Mouse (Mus musculus) embryonic fibroblast, embryonic 13.5 days (primary cell): Measurements from ENCODE around the gene Wdr83os. TPM values are rescaled to one million over a fixed set of nuclear protein-coding genes. Genes with fewer than 3 reads are reported as not detected.

Source experiments
- H3K27ac ChIP-seq: 2 replicates; pipeline ENCODE4 v1.5.1; 2012; ENCODE audit warnings: low read length, control low read depth, inconsistent platforms; ENCODE audit not compliant: insufficient read depth
- H3K4me1 ChIP-seq: 2 replicates; pipeline ENCODE4 v1.6.1; 2011; ENCODE audit warnings: low read length; ENCODE audit not compliant: control insufficient read depth, insufficient read depth
- H3K4me3 ChIP-seq: 2 replicates; pipeline ENCODE4 v1.5.1; 2011; ENCODE audit warnings: mild to moderate bottlenecking, control low read depth, low read length; ENCODE audit not compliant: insufficient read depth
- CTCF ChIP-seq: IDR thresholded peaks from 2 replicates; pipeline ENCODE4 v1.5.1; 2011; ENCODE audit warnings: mild to moderate bottlenecking, control low read depth, low read length, moderate library complexity, borderline replicate concordance; ENCODE audit not compliant: insufficient read depth
- POLR2A ChIP-seq: IDR thresholded peaks from 2 replicates; pipeline ENCODE4 v1.6.1; 2011; ENCODE audit warnings: low read depth, mild to moderate bottlenecking, control low read depth, low read length, moderate library complexity
- polyA plus RNA-seq: library from polyadenylated mRNA; stranded (reverse); fragments of >200 nt; gene quantifications from 2 replicates; pipeline ENCODE4 v1.2.4, GENCODE M21; 2011; ENCODE audit warnings: low read depth; ENCODE audit not compliant: missing spikeins, insufficient read length

The Wdr83os gene
- polyA plus RNA-seq, 1 experiment, result 133 TPM

DNA sequence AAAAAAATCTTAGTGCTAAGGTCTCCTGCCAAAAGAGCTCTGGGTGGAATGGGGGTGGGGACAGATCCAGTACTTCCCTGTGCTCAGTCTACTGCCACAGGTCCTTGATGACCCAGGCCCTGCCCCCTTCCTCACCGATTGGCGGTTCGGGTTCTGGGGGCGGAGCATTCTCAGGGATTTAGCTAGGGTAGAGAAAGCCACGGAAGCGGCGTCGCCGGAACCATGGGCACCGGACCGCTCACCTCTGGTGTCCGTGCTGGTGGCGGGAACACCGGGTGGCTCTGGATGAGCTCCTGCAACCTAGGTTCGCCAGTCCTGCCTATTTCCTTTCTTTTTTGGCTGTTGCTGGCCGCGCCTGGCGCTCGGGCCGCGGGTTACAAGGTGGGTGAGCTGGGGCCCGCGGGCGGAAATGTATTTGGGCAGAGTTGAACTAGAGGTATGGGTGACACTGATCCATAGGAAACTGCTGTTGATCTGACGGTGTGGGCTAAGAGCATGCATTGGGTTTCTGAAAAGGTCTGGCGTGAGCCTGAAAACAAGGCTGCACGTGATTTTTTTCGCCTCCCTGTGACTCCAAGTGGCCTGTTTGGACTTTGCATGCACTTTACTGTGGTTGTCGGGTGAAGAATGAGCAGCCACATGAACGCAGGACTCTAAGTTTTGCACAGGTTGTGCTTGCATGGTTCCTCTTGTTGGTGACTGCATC is 2.7 kb downstream of the Wdr83os start, which contains the start of gene Man2b1:
Gene Man2b1, plus strand, starts transcription at position 163 of the 706 bp plus-strand sequence.
- TF ChIP-seq POLR2A (peak; percentile 96), CTCF (no peak)
- H3K4me3 ChIP-seq, result peak within 1 kb of the TSS; percentile 73
- peak within 1 kb of the TSS; percentile 39; the same call in 1 of the 2 replicates for H3K27ac ChIP-seq
- peaks cover 7% of the 10 kb centered on the region; the same call in 1 of the 2 replicates for H3K4me1 ChIP-seq

GRCm38 (mm10) chr8:85084633-85085032 is 4.1 kb downstream of the Wdr83os start:
- TF ChIP-seq CTCF (no peak), POLR2A (no peak)
- Histone ChIP-seq H3K4me3 (no peak overlapping the region), H3K27ac (no peak overlapping the region), H3K4me1 (peaks cover 7% of the 10 kb centered on the region; the same call in 1 of the 2 replicates)

DNA sequence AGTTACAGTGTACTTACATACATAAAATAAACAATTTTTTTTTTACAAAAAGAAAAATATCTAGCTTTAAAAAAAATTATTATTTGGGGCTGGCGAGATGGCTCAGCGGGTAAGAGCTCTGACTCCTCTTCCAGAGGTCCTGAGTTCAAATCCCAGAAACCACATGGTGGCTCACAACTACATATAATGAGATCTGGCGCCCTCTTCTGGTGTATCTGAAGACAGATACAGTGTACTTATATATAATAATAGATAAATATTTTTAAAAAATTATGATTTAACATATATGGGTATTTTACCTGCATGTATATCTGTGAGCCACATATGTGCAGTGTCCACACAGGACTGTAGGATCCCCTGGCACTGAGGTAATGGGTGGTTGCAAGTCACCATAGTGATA is 5.7 kb downstream of the Wdr83os start:
- Histone ChIP-seq H3K4me3 (no peak overlapping the region), H3K4me1 (peaks cover 7% of the 10 kb centered on the region; the same call in 1 of the 2 replicates), H3K27ac (no peak overlapping the region)
- TF ChIP-seq POLR2A, result no peak
- no peak for TF ChIP-seq CTCF

GRCm38 (mm10) chr8:85088771-85089170 is 8.2 kb downstream of the Wdr83os start:
- no peak for TF ChIP-seq POLR2A
- no peak for TF ChIP-seq CTCF

GRCm38 (mm10) chr8:85090856-85091255 is 10.3 kb downstream of the Wdr83os start:
- Histone ChIP-seq H3K27ac (no peak overlapping the region), H3K4me3 (no peak overlapping the region), H3K4me1 (no peaks in the 10 kb centered on the region)
- TF ChIP-seq CTCF (no peak), POLR2A (no peak)

More at GRCm38 (mm10) chr8:85088771-85089170, 8.2 kb downstream of the Wdr83os start:
- H3K4me1 ChIP-seq, result peaks cover 5% of the 10 kb centered on the region; the same call in 1 of the 2 replicates
- no peak overlapping the region for H3K27ac ChIP-seq
- H3K4me3 ChIP-seq, result no peak overlapping the region

- Histone ChIP-seq H3K27ac (no peak overlapping the region), H3K4me1 (no peaks in the 10 kb centered on the region), H3K4me3 (no peak overlapping the region)
- TF ChIP-seq CTCF, result no peak
- no peak for TF ChIP-seq POLR2A
Observed at GRCm38 (mm10) chr8:85091526-85092090, 11.1 kb downstream of the Wdr83os start.

DNA sequence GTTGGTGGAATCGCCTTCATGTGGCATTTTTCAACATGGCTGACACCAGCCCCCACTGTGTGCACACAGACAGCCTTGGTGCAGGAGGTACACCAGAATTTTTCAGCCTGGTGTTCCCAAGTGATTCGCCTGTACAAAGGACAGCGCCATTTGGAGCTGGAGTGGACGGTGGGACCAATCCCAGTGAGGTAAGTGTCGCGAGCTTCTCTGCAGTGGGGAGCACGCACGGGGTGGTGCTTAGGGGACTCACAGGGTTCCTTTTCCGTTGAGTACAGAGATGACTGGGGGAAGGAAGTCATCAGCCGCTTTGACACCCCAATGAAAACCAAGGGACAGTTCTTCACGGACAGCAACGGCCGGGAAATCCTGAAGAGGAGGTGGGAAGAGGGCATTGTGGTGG is 14.5 kb downstream of the Wdr83os start:
- Histone ChIP-seq H3K4me1 (no peaks in the 10 kb centered on the region), H3K4me3 (no peak overlapping the region), H3K27ac (no peak overlapping the region)
- no peak for TF ChIP-seq CTCF
- no peak for TF ChIP-seq POLR2A

DNA sequence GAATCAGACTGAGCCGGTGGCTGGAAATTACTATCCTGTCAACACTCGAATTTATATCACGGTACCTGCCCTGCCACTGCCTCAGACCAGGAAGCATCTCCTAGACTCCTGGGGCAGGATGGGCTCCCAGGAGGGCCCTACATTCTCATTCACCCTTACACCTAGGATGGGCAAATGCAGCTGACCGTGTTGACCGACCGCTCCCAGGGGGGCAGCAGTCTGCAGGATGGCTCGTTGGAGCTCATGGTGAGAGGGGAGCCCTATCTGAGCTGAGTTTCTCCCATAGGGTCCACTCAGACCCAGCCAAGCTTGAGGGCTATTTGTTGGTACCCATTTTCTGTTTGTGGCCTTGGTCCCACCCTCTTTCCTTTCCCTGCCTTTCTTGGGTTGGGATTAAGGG is 15.0 kb downstream of the Wdr83os start:
- H3K4me1 ChIP-seq, result no peaks in the 10 kb centered on the region
- H3K27ac ChIP-seq, result no peak overlapping the region
- TF ChIP-seq CTCF (no peak), POLR2A (no peak)
- H3K4me3 ChIP-seq, result no peak overlapping the region

DNA sequence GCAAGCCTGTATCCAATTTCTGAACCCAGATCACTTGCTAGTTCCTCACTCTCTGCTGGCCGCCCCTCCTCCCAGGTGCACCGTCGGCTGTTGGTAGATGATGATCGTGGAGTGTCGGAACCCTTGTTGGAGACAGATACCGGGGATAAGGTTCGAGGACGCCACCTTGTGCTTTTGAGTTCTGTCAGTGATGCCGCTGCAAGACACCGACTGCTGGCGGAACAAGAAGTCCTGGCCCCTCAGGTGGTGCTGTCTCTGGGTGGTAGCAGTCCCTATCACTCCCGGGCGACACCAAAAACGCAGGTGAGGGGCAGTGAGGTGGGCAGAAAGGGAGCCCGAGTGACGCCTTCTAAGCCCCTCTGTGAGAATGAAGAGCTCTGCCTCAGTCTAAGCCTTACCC is 15.7 kb downstream of the Wdr83os start:
- H3K4me1 ChIP-seq, result no peaks in the 10 kb centered on the region
- no peak overlapping the region for H3K4me3 ChIP-seq
- TF ChIP-seq CTCF (no peak), POLR2A (no peak)
- H3K27ac ChIP-seq, result no peak overlapping the region

- Histone ChIP-seq H3K4me3 (no peak overlapping the region), H3K27ac (no peak overlapping the region), H3K4me1 (no peaks in the 10 kb centered on the region)
- TF ChIP-seq CTCF (no peak), POLR2A (no peak)
Observed at GRCm38 (mm10) chr8:85096850-85097249, 16.3 kb downstream of the Wdr83os start.

DNA sequence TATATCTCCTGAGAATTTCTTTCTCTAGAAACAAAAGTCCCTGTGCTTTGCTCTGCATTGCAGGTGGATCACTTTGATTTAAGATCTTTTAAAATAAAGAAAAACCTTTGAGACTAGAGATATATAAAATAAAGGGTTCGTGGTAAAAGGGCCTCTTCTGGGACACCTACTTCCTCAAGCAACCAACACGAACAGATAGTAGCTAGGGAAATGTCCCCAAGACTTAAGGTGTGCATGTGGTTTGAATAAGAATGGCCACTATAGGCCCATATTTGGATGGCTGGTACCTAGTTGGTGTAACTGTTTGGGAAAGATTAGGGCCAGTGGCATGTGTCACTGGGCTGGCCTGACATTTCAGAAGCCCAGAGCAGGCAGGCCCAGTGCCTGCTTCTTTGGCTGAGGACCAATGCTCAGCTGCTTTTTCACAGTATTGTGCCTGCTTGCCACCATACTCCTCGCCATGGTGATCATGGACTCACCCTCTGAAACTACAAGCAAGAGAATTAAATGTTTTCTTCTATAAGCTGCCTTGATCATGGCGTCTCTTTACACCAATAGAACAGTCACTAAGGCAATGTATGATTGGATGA is 19.6 kb downstream of the Wdr83os start:
- Histone ChIP-seq H3K4me1 (no peaks in the 10 kb centered on the region), H3K4me3 (no peak overlapping the region), H3K27ac (no peak overlapping the region)
- TF ChIP-seq CTCF (no peak), POLR2A (no peak)
